Mouse (Mus musculus): ENCODE data around the gene Gstp1. TPM values are rescaled to one million over a fixed set of nuclear protein-coding genes. Genes with fewer than 3 reads are reported as not detected.
"Not testable (repeated sequence)": the region's sequence is repeated elsewhere in the genome, so short reads cannot be mapped to it uniquely, and the experiment has no call there.

The Gstp1 gene
- total RNA-seq, 2 experiments from 2014 or later, result 270 to 316 TPM

GRCm38 (mm10) chr19:4037154-4037787, 514 bp downstream of the Gstp1 start:
- DNase-seq, result not testable (repeated sequence)

GRCm38 (mm10) chr19:4036327-4037045, 1.3 kb downstream of the Gstp1 start:
- no peak for DNase-seq

DNA sequence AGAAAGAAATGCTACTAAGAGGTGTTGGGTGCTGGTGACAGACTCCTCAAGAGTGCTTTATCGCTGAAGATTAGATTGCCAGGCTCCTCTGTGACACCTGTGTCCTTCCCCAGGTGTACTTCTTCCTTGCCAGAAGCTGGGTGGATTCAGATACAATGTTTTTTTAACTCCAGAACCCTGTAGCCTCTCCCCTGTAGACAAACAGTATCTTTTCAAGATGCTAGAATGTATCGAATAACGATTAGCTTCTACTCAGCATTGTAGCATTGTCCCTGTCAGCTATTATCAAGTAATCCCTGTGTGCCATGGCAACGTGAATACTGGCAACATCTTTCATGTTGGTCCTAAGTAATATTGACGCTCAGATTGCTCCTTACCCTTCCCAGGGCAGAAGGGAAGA, 4.0 kb downstream of the Gstp1 start:
- DNase-seq, result no peak

- no peak for DNase-seq
These were observed 4.5 kb downstream of the Gstp1 start for GRCm38 (mm10) chr19:4033298-4033697.

DNA sequence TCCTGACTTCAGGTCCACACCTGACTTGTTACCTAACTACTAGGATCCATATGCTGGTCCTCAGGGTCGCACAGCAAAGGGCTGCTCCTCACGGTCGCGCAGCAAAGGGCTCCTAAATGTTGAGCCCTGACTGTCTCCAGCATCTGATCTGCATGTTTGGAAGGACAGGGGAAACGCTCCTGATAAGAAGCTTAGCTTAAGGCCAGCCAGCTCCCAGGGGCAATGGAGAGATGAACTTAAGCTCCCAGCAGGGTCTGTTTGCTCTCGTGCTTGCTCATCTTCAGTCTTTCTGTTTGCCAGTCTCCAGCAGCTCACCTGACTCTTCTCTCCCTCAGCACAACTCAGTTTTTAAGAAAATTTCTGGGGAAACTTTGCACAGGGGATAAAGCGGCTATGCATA, 5.1 kb downstream of the Gstp1 start:
- DNase-seq, result no peak

DNA sequence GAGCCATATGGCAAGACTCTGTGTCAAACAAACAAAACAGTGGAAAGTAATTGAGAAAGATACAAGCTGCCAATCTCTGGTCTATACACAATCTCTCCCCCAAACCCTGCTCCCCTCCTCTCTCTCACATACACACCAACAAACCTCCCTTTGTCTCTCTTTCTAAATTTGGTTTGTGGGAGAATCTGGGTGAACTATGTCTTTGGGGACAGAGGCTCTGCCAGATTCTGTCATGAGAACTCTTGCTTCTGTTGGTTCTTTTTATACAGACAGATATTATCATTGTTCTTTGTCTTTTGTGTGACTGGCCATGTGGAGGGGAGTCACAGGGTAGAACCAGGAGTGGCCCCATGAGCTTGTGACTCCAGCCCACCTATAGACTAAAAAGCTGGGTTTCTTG, 10.2 kb downstream of the Gstp1 start:
- DNase-seq, result no peak

GRCm38 (mm10) chr19:4023185-4023584, 14.6 kb downstream of the Gstp1 start:
- no peak for DNase-seq

DNA sequence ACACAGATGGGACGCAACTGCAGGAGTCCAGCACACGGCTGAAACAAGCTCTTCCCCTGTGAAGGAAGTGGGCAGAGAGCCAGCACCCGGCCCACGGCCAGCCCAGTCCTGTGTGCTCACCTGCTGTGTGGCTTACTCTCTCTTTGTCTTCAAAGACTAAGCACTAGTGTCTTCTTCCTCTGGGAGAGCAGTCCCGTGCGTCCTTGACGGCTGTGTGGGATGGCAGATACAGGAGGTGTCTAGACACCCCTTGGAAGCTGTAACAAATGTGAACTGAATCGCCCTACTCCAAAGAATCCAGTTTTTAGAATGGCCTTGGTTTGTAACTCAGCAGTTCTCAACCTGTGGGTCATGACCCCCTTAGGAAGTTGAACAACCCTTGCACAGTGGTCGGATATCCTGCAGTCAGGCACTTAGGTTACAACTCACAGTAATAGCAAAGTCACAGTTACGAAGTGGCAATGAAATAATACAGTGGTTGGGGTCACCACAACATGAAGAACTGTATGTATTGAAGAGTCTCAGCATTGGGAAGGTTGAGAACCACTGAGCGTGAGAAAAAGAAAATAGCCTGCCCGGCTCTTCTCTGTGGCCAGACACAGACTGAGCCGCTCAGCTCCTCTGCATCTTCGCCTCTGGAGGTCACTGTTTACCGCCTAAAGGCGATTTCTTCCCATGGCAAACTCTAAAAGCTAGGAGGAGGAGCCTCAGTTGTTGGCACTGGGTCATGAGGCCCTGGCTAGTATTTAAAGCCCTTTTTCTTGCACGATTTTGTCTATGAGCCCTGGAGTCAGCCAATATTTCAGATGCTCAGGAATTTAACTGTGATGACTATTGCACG, 18.8 kb downstream of the Gstp1 start:
- peak; percentile 86 for DNase-seq

DNA sequence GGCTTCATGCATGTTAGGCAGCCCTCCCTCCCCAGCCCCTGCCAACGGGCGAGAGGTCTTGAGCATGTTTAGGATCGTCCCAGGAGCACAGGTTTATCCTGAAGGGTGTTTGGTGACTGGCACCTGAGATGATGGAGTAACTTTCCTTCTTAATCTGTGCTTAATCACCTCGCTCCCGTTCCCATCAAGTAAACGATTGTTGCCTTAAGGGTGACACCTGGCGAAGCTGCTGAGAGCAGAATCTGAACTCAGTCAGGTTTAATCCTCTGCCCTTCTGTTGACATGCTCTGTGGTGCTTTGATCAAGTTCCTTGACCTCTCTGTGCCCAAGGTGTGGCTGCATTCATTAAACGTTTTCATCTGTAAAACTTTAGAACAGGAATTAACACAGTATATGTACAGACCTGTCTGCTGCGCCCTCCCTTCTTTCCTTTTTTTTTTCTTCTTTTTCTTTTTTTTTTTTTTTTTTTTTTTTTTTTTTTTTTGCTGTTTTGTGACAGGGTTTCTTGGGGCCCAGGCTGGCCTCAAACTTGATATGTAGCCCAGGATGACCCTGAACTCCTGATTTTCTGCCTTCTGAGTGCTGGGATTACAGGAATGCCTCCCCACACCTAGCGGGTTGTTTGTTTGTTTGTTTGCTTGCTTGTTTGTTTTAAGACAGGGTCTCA, 19.7 kb downstream of the Gstp1 start:
- DNase-seq, result no peak

GRCm38 (mm10) chr19:4015635-4016034, 22.1 kb downstream of the Gstp1 start:
- DNase-seq, result no peak

DNA sequence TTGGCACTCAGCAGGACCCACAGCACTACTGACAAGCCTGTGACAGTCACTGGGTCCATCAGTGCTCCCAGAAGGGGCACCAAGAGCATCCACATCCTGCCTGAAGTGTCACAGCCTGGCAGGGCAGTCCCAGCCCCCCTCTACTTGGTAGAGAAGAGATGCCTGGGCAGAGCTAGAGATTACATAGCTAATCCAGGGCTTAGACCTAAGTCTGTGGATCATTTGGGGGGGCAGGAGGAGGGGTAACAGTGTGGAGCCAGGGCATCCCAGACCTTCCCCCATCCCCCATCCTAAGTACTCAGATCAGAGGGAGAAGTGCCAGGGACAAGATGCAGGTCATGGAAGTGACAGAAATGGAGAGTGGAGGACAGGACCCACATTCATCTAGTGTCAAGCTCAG, 23.0 kb downstream of the Gstp1 start:
- DNase-seq, result no peak

DNA sequence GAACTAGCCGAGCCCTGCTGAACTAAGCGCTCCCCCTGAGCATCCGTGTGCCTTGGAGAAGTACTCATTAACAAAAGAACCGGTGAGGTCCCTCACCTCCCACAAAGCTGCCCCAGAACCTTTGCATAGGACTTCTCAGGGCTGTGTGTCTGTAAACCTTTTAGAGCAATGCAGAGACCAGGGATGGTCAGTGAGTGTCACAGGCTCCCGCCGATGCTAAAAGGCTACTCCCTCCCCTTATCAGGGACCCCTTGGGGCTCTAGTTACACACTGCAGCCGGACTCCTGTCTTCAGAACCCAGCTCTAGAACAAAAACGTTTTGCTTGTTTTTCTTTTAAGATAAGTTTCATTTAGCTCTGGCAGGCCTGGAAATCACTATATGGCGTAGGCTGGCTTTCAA, 24.7 kb downstream of the Gstp1 start:
- no peak for DNase-seq

DNA sequence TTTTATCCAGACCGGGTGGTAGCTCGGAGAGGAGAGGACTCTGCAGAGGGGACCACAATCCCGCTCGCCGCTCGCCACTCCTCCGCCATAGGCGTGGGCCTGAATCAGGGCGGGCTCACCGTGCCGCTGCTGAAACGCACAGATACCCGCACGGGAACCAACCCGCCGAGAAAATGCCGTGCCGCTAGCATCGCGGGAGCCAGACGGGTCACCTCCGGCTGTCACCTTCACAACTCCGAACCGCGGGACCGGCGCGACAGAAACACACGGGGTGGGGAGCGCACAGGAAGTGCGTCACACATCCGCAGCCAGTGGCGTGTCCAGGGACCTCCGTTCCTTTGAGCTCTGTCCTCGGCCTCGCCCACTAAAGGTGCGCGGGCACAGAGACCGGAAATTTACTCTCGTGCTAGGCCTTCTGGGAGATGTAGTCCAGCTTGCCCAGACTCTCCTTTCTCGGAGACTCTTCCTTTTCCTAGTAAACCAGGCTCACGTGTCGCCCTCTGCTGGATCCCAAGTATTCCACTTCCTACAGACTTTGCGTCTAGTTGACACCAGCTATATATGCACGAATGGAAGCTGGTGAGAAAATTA, 25.3 kb downstream of the Gstp1 start, which contains the start of gene Ndufv1:
TSS of gene Ndufv1 (minus strand) at position 375 of the 591 bp plus-strand sequence.
- DNase-seq, result peak; percentile 97

DNA sequence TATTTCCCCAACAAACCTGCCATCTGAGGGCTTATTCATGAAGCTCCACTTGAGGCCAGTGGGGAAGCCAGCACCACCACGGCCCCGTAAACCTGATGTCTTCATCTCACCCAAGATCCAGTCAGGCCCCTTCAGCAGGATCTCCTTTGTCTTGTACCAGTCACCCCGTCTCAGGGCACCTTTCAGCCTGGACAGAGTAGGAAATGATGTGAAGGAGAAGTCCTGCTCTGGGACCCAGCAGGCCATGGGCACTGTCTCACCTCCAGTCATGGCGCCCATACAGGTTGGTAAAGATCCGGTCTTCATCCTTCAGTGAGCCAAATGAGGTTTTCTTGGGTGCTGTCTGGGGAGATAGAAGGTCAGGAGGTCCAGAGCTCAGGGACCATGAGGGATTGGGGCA, 26.7 kb downstream of the Gstp1 start:
- no peak for DNase-seq

- DNase-seq, result no peak
These were observed 31.8 kb downstream of the Gstp1 start for GRCm38 (mm10) chr19:4005971-4006370.

DNA sequence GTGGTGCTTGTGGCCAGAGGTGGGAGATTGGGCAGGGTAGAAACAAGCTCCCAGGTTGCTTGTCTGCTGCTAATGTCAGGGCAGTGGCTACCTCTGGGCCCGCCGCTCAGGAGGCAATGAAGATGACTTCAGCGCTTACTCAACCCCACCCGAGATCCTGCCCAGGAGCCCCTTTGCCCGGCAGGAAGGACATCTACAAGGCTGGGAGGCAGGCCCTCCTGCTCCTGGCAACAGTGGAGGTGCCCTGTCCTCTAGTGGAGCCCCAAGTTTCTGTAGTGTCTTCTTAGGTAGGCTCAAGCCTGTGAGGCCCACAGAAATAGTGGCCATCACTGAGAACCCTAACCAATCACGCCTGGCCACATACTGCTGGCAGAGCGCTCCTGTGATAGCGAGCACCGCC, 32.7 kb downstream of the Gstp1 start:
- no peak for DNase-seq

GRCm38 (mm10) chr19:4004331-4004730, 33.5 kb downstream of the Gstp1 start:
- no peak for DNase-seq

DNA sequence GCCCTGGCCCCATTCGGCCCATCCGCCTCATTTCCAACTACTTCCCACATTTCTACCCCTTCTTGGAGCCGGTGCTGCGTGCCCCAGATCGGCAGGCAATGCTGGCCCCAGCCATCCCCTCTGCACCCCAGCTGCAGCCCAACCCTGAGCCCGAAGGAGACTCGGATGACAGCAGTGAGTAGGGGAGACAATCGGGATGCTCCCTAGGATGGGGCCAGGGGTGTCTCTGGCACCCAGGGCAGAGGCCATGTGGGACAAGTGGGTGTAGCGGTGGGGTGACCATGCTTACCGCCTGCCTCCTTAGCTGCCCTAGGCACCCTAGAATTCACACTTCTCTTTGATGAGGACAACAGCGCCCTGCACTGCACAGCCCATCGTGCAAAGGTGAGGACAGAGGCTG, 34.1 kb downstream of the Gstp1 start:
- no peak for DNase-seq

DNA sequence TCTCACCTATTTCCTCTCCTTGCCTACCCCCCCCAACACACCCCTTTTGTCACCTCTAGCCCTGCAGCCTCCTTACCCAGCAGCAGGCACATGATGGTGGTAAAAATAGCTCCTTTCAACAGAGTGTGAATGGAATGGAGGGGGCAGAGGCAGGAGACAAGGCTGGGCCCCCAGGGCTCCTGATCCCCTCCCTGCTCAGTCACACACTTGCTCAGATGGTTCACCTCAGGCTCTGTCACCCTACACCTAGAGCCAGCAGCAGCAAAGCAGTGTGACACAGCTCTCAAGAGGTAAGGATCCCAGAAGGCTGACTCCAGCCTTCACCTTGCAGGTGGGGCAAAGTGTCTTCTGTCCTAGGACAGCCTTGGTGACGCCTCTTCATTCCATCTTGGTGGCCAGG, 34.7 kb downstream of the Gstp1 start, which contains the start of gene Doc2g:
TSS of gene Doc2g (plus strand) at position 202 of the 400 bp plus-strand sequence.
- DNase-seq, result no peak

DNA sequence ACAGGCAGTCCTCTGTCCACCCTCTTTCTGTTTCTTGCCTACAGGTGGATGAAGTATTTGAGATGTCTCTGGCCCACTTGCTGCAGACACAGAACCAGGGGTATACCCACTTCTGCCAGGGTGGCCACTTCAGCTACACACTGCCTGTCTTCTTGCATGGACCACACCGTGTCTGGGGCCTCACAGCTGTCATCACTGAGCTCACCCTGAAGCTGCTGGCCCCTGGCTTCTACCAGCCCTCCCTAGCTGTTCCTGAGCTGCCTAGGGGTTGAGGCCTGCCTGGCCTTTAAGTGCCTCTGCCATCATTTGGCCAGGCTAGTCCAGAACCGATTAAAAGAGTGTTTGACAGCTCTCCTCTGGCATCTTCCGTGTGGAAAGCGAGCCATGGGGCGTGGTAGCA, 36.0 kb downstream of the Gstp1 start:
- no peak for DNase-seq

DNA sequence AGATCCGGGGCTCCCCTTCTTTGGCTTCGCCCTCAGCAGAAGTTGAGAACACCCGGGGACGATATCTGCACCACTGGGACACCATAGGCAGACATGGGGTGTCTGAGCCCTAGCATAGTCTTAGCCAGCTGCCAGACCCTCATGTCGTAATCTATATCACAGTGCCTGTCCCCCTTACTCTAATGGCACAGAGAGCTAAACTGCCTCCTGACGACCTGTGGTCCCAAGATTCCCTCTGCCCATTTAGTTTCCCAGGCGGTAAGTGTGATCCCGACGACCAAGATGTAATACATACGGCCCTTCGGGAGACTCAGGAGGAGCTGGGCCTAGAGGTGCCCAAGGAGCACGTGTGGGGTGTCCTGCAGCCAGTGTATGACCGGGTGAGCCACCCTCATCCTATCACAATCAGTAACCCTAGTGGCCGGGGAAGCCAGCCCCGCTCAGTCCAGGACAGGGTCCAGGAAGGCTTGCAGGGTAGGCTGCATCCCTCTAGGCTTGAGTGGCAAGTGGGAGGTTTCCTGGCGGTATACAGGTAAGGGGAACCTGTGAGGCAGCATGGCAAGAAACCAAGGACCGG, 36.7 kb downstream of the Gstp1 start:
- no peak for DNase-seq

Data from adrenal gland, postnatal 10 days (tissue).